Mouse (Mus musculus): ENCODE measurements at regions not wholly inside any gene's neighbourhood (a gene's known extent, or its start where the extent isn't known, plus 50 kb on each side); places are given as distances from the start of the nearest gene placed in this dataset.
A peak's percentile ranks its signal among the peaks of the same experiment; 100 is the strongest.

GRCm38 (mm10) chr13:39350668-39351067, 390.0 kb upstream of the Slc35b3 start:
- DNase-seq: peak; percentile 79 to 86

GRCm38 (mm10) chr13:39347761-39348160, 387.1 kb upstream of the Slc35b3 start:
- DNase-seq: peak; percentile 28 to 50

- no peak for DNase-seq
These were observed 374.2 kb upstream of the Slc35b3 start for GRCm38 (mm10) chr13:39334874-39335273.

DNA sequence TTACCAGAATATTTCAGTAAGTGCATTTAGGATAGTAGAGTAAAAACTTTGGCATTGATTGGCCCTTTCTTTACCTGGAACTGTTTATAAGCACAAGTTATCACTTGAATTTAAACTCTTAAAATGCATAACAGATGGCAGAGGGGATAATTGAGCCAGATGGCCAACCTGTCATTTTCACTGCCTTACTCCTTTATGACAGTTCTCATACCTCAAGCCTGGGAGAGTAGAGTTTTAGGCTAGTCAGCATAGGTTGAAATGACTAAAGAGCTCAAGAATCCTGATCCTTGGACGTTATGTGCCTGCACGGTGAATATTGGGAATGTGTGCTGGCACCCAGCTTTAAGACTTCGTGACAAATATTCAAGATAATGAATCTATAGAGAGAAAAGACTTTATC, 369.1 kb upstream of the Slc35b3 start:
- peak in 1 of 2 experiments; percentile 17 for DNase-seq

- DNase-seq: no peak
These were observed 365.5 kb upstream of the Slc35b3 start for GRCm38 (mm10) chr13:39326176-39326575.

- DNase-seq: no peak
These were observed 360.4 kb upstream of the Slc35b3 start for GRCm38 (mm10) chr13:39321111-39321510.

DNA sequence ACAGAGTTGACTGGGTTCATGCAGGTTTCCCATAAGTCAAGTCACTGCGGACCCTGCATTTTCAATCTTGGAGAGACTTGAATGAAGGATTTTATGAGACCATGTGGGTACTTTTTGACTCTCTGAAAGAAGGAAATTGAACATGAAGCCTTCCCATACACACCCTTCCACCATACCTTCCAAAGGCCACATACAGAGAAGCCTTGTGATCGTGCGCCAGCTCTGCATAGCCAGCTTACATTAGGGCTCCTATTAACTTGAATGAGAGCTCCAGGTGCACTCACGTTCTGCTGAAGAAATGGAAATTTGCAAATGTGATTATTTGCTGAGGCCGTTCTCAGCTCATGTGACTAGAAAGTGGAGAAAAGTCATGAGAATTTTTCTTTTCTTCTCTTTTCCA, 349.1 kb upstream of the Slc35b3 start:
- DNase-seq: no peak

- peak; percentile 8 to 15 for DNase-seq
These were observed 347.2 kb upstream of the Slc35b3 start for GRCm38 (mm10) chr13:39307845-39308244.

- no peak for DNase-seq
These were observed 346.2 kb upstream of the Slc35b3 start for GRCm38 (mm10) chr13:39306851-39307250.

DNA sequence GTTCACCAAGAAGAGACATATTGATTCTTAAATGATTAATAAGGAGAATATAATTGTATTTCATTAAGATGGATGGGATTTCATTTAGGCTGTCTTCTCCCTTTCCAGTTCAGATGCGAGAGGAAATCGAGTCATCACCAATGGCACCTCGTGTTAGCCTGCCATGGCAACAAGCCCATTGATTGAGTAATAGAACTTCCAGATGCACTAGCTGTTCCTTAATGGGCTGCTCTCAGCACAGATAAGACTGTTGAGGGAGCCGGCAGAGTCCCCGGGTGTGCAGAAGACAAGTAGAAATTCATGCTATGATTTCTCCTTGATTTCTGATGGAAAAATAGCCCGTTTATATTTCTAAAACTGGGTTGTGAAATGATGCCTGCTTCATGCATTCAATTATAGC, 336.5 kb upstream of the Slc35b3 start:
- DNase-seq: no peak

DNA sequence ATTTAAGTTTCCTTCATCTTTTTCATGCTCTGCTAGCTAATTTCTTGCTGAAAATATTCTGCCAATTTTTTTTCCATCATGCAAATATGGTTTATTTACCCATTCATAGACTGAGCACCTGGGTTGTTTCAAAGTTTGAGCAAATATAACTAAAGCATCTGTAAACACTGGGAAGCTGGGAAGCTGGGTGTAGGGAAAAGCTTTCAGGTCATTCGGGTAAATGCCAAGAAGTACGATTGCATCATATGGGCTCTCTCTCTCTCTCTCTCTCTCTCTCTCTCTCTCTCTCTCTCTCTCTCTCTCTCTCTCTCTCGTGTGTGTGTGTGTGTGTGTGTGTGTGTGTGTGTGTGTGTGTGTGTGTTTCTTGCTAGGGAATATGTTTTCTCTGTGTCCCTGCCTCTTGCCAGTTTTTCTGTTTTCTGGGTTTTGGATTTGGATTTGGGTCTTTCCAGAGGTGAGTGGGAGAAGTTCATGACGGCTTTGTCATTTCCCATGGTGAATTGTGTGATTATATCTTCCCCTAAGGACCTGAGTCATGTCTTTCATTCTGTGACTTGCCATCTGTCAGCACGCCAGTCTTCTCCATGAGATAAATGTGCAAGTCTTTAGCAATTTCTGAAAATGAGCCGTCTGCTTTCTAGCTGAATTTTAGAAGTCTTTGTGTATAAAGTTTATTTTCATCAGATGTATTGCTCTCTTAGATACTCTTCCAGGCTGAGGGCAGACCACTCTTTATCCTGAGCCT, 329.7 kb upstream of the Slc35b3 start:
- DNase-seq: no peak

GRCm38 (mm10) chr13:39282272-39282671, 321.6 kb upstream of the Slc35b3 start:
- DNase-seq: no peak

GRCm38 (mm10) chr13:39278101-39278500, 317.4 kb upstream of the Slc35b3 start:
- DNase-seq: no peak

DNA sequence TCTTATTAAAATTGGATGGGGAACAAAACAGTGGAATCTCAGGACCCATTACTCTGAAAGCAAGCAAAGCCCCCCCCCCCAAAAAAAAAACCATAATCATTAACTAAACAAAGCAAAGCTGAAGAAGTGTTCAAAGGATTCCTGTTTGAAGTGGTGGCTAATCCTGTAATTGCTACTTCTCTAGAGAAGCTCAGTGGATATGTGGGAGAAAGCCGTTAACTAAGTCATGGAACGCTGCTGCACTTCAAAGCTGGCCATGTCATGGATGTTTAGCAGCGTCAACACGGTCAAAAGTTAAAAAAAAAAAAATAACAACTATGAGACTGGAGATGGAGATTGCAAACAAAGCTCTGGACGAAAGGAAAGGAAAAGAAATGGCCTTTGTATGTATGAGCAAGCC, 305.3 kb upstream of the Slc35b3 start:
- DNase-seq: no peak

DNA sequence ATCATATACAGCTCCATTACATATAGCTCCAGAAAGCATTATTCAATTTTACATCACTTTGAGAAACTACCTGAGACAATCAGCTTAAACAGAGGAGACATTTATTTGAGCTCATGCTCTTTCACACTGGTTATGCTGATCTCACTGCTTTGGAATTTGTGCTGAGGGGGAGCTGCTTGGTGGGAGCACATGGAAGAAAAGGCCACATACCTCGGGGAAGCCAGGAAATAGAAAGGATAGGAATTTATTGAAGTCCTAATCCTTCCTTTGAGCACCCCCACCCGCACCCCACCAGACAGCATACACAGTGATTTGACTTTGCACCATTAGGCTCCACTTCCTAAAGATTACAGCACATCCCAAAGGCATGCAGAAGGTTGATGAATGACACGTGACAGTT, 296.0 kb upstream of the Slc35b3 start:
- no peak for DNase-seq

- peak in 1 of 2 experiments; percentile 11 for DNase-seq
These were observed 294.7 kb upstream of the Slc35b3 start for GRCm38 (mm10) chr13:39255338-39255737.

DNA sequence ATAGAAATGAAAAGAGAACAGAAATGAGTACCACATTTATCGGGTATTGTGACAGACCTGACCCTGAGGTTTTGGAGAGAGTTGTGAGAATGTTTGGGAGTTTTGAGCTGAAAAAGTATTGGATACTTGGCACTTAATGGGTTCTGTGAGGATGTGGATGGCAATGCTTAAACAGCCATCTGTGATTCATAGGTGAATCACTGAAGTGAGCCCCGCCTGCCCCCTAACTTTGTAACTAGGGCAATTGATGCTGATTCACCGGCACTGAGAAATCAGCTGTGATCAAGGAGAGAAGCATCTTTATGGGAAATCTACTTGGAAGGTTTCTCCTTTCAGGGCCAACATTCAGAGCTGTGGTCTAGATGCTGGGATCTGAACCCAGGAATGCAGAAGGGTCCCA, 291.9 kb upstream of the Slc35b3 start:
- no peak for DNase-seq

DNA sequence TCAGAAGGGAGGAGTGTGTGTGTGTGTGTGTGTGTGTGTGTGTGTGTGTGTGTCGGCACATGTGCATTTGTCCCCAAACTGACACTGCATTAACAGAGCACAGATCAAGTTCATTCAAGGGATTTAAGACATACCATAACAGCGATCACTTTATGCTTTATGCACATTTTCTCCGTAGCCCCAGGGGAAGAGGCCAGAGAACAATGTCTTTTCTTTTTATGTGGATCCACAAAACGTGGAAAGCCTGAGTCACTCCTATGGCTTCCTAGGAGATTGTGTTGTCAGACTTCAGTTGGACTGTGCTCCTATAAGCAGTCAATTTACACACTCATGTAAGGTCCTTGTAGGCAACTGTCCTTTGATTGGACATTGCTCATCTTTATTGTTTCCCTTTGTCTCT, 289.4 kb upstream of the Slc35b3 start:
- no peak for DNase-seq

- no peak for DNase-seq
These were observed 266.2 kb upstream of the Slc35b3 start for GRCm38 (mm10) chr13:39226829-39227228.

GRCm38 (mm10) chr13:39225651-39226050, 265.0 kb upstream of the Slc35b3 start:
- DNase-seq: no peak

DNA sequence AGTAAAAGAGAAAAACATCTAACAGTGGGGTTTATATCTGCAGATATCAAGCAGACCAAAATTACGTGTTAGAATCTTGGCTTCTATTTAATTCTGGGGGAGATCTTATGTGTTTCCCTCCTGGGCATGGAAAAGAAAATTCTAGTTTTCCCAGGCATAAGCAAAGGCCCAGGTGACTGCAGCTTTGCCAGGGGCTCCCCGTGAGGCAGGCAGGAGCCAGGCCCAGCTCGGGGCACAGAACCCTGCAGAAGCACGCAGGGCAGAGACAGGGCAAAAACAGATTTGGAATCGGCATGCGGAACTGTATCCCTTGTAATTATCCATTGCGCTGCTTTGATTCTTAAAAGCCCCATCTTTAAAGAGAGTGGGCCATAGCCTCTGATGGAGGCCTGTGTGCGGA, 250.4 kb upstream of the Slc35b3 start:
- peak in 1 of 2 experiments; percentile 6 for DNase-seq

- peak; percentile 9 to 24 for DNase-seq
These were observed 223.1 kb upstream of the Slc35b3 start for GRCm38 (mm10) chr13:39183715-39184179.

- no peak for DNase-seq
These were observed 201.3 kb upstream of the Slc35b3 start for GRCm38 (mm10) chr13:39161980-39162379.

DNA sequence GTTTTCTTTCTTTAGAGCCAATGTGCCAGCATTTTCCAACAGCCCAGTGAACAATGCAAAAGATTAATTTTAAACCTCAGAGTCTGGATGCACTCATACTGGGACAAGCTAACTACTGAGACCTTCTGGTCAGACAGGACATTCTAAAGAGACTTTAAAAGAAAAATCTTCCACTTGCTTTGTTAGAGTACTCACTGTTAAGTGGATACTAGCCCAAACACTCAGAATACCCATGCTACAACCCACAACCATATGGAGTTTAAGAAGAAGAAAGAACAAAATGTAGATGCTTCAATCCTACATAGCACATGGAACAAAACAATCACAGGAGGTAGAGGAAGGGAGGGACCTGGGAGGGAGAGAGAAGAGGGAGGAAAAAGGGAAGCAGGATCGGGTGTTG, 167.3 kb upstream of the Slc35b3 start:
- no peak for DNase-seq

- no peak for DNase-seq
These were observed 131.4 kb upstream of the Slc35b3 start for GRCm38 (mm10) chr13:39092058-39092457.
